Mouse (Mus musculus) liver (tissue): ENCODE measurements around the gene Phf3.
"Not testable (repeated sequence)": the region's sequence is repeated elsewhere in the genome, so short reads cannot be mapped to it uniquely, and the experiment has no call there.

Experiments used
- DNase-seq: peaks from one replicate; pipeline ENCODE4 v3.0.0-alpha.2; 2020; ENCODE audit warnings: mixed read lengths

Gene Phf3

DNA sequence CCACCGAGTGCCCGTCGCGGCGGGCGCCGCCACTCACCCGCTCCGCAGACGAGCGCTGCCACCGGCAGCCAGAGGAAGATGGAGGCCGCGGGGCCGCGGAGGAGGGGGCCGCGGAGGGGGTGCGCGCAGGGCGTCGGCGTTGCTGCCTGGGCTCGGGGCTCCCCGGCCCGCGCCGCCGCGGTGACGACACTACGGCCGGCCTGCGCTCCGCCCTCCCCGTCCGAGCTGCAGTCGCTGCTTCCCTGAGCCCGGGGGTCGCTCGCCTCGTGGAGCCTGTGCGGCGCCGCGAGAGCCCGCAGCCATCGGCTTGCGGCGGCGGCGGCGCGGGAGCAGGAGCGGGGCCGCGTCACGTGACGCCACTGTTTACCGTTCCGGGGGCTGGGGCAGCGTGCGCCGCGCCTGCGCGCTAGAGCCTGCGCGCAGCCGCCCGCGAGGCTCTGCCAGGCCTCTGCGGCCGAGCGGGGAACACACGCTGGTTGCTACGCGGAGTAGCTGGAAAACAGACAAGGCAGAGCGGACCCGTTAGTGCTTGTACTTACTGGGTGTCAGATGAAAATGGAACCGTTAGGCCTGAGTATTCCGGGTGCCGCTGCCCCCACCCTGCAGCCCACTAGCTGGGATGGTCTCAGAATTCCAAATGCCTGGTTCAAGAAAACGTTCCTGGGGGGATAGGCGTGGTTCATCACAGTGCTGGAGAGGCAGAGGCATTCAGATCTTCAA, at the start of gene Phf3:
TSS of gene Phf3 (minus strand) at position 381 of the 720 bp plus-strand sequence.
- peak; percentile 91 for DNase-seq

DNA sequence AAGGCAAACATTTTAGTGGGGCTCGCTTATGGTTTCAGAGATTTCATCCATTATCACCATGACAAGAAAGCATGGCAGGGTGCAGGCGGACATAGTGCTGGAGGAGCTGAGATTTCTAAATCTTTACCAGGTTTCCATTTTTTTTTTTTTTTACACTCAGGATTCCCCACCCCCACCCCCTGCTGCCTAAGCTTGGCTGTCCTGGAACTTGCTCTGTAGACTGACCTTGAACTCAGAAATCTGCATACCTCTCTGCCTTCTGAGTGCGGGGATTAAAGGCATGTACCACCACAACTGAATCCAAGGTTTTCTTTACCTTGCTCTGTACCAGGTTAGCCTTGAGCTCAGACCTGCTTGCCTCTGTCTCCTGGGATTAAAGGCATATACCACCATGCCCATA, 48.5 kb upstream of the Phf3 start:
- no peak for DNase-seq

DNA sequence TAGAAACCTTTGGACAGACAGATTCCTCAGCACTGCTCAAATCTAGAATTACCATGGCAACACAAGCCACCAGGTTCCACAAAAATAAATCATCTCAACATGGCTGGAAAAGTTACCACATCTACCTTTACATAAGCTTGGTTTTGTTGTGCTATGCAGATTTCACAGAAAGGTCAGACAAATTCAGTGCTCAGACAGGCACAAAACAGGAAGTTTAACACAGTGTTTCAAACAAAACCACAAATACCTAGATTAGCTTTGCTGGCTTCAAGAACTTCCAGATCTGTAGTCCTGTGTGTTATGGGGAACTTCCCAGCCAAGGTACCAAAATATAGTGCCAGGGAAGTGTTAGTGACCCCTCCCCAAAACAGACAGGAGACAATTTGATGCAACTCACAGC, 47.5 kb upstream of the Phf3 start:
- no peak for DNase-seq

DNA sequence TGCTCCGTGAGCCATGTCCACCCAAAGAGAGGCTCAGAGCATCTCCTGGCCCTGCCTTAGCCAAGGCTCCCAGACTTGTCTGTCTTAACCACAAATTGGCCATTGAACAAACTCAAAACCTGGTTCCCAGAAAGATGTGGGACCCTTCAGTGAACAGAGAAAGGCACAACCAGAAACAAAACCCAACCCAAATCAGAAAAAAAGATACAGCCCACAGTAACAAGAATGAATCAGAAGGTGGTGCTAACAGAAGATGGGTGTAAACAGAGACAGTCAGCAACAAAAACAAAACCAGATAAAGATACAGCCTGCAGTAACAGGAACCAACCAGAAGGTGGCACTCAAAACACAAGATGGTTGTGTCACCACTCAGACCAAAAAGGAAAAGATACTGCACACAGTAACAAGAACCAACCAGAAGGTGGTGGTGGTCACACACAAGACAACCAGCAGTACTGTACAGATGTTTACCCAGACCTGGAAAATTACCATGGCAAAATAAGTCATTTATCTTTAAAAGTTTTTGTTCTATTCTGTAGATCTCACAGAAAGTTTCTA, 47.0 kb upstream of the Phf3 start:
- no peak for DNase-seq

DNA sequence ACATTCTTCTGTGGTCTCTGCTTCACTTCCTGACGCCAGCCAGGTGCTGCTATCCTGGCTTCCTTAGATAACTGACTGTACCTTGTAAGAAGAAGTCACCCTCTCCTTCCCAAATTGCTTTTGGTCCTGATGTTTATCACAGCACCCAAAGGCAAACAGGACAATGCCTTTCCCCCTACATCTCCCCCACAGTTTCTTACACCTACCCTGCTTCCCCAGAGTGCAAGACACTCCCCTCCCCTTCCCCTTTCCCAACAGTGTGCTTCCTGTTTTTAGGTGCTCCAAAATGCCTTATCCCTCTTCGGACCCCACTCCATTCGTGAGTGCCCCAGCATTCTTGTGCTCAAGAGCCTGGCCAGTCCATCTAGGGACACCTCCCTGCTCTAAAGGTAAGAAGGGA, 36.5 kb upstream of the Phf3 start:
- no peak for DNase-seq

DNA sequence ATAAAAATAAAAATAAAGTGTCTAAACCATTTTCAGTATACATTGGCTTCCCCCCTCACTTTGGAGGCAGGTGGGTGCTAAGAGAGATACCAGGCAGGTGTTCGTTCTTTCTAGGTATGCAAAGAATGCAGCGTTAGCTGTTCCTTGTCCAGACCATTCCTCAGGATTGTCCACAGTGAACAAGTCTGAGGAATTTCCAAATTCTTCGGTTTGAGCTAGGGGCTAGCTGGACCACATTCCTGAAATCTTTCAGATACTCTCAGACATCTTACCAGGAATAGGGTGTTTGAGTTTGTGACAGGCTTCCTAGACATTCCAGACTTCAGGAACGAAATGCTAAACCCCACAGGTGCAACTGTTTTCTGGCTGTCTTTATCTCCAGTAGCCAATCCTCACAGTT, 35.1 kb upstream of the Phf3 start:
- no peak for DNase-seq

DNA sequence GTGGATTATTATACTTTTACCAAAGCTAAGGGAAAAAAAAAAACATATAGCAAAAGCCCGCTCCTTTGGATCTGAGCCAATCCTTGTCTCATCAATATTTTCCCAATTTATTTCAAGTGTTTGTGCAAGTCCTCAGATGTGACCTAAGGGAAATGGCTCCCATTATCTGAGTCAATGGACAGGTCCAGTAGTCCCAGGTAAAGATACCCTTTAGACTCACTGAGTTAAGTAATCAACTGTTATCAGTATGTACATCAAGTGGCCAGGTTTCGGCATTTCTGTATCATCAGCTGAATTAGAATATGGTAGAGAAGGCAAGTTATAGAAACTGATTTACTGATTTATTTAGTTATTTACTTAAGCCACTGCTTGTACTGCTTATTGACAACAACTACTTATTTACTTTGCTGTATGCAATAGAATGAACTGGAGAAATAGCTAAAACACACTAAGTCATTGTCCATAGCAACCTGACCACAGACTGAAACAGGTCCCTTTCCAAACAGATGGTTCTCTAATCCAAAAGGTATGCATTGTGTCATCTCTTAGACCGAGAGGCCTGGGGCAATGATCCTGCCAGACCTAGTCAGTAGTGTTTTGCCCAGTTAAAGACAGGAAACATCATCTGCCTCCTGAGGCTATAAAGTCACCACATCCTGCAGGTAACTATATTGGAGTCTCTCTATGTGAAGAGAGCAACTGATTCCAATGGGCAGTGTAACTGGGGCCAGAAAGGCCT, 29.9 kb upstream of the Phf3 start:
- no peak for DNase-seq

DNA sequence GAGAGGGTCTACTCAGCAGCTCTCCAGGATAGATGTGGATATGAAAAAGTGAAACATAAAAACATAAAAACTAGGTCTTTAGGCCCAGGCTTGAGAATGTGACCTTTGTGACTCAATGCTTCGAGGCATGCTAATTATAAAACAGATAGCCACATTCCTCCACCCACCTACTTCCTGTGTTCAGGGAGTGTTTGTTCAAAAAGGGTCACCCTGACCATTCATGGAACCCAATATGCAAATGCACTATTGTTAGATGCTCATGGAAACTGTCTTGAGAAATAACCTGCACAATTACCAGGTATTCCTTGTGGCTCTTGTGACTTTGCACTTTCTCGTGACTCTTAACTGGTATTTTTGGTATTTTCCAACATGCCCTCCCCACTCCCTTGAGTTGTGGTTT, 25.0 kb upstream of the Phf3 start:
- no peak for DNase-seq

DNA sequence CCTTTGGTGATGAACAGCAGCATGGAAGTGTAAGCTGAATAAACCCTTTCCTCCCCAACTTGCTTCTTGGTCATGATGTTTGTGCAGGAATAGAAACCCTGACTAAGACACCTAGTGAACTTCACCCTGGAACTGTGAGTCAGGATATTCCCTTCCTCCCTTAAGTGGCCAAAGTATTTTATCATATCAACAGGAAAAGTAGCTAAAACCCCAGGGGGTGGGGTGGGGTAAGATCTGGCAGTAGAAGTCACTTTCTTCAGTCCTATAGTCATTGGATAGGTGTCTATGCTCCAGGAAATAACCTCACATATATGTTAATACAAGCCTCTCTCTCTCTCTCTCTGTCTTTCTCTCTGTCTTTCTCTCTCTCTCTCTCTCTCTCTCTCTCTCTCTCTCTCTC, 21.6 kb upstream of the Phf3 start:
- DNase-seq, result not testable (repeated sequence)

DNA sequence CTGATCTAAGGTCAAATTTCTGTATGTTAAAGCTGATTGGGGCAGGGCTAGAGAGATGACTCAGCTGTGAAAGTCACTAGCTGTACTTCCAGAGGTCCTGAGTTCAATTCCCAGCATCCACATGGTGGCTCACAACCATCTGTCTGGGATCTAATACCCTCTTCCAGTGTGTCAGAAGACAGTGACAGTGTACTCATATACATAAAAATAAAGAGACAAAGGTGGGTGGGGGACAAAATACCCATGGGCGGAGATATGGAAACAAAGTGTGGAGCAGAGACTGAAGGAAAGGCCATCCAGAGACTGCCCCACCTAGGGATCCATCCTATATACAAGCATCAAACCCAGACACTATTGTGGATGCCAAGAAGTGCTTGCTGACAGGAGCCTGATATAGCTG, 10.1 kb upstream of the Phf3 start:
- DNase-seq, result not testable (repeated sequence)

DNA sequence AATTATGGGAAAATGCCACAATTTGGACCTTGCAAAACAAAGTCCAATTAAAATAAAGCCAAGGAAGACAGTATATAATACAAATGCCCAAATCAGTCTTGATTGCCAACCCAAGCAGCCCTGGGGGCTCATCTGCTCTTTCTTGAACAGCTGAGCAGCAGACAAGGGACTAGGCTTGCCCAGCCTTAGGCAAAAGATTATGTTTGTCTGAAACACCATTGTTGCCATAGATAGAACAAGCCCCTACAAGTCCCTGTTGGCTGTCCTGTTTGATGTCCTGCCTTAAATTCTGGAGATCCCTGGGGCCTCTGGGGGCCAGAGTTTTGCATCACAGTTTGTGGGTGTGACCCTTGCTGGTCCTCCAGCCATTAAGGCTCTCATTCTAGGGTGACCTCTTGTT, 2.0 kb upstream of the Phf3 start:
- no peak for DNase-seq

DNA sequence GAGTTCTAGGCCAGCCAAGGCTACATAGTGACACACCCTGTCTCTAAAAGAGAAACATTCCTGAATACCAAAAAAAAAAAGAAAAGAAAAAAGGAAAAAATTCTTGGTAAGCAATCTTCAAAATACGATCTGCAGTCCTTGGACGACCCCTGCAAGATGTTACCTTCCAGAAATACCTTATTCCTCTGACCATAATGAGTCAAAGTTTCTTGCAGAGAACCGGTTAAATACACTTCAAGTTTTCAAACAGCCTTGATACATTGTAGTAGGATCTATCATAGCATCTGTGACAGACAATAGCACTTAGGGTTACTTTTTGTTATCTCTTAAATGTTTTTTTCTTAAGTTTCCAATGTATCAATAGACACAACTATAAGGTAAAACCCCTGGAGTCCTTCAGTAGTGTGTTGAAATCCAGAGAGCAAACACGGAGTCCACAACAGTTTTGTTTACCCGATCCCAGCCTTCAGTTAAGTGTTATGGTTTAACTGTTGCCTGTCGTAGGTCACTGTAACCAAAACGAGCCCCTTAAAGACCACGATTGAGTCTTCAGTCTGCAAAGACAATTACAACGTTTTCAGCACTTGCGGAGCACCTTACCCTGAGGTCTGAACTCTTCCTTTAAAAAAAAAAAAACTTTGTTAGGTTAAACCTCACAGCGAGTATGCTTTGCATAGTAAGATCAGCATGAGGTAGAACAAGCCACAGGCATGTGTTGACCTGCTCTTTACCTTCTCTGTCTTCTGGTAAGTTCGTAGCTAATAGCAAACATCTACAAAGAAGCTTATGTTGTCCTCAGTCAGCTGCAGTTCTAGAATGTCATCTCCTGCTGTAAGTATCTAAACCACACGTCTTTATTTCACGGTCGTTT, 775 bp upstream of the Phf3 start:
- no peak for DNase-seq

DNA sequence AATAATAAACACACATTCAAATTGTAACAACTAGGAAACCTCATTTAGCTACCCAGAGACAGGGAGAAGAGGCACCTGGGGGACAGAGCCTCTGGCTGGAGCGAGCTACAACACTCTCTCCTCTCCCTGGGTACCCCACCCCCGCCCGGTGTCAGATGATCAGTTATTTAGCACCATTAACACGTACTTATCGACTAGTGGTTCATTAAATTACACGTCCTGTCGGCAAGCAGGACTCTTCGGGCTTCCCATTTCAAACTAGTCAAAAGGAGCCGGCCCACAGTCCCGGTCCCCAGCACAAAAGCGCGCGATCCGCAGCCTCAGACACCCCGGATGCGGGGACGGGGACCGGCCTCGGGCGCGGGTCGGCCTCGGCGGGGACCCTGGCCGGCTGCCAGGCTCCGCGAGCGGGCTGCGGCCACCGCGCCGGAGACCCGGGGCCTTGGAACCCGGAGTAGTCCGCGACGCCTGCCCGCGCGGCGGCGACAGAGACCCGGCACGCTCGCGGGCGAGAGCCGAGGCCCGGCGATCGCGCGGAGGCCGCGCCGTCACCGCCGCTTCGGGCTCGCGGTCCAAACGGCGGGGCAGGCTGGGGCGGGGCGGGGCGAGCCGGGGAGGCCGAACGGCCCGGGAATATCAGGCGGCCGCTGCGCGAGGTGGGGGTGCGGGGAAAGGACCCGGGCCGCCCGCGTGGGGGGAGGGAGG, 733 bp downstream of the Phf3 start:
- peak; percentile 77 for DNase-seq

DNA sequence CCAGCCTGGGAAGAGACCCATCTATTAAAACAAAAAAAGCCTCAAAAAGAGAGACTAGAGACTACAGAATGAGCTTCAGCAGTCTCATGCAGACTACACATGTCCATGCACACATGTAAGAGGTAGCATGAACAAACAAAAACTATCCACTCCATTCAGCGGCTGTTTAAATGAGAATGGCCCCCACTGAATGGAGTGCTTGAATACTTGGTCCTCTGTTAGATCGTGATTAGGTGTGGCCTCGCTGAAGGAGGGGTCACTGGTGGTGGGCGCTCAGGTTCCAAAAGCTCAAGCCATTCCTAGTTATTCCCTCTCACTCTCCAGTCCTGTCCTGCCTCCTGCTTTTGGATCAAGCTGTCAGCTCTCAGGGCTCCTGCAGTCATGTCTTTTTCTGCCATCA, 5.9 kb downstream of the Phf3 start:
- DNase-seq, result no peak

DNA sequence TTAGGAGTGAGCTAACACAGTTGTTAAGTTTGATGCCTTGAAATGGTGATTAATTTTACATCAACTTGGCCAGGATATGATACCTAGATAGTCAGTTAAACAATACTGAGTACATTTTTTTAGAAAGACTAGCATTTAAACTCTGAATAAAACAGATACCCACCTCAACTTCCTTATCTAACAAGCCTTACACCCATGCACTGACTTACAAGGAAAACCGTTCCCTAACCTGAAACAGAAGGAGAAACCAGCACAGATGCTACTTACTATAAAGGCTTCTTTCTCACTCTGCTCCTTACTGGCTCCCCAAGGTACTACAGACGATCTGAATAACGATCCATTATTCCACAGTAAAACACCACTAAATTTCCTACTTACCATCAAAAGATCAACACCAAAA, 21.2 kb downstream of the Phf3 start:
- no peak for DNase-seq

DNA sequence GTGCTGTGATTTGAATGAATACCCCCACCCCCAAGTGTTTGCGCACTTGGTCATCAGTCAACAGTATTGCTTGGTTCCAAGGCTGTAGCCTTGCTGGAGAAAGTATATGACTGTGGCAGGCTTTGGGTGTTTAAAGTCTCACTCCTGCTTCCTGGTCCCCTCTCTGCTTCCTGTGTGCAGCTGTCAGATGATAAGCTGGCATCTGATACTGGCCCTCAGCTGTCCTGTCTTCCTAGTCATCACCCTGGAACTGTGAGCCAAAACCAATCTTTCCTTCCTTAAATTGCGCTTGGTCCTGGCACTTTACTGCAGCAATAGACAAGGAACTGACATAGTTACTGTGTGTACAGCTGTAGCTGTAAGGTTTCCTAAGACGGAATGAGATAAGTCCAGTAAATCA, 21.8 kb downstream of the Phf3 start:
- DNase-seq, result no peak

DNA sequence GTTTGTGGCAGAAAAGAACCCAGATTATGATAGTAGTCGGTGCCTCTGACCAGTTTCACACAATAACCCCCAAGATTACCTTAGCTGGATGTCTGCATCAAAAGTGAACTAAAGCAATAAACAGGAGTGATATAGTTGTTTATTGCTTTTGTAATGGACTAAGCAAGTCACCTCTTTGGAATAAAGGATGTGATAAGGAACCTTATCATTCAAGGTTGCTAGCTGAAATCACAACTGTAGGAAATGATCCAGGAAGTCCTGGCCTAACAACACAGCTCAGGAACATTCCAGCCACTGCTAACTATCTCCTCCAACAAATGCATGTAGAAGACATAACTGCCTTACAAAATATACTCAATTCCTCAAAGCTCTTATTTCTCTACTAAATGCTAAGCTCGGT, 22.8 kb downstream of the Phf3 start:
- DNase-seq, result no peak

DNA sequence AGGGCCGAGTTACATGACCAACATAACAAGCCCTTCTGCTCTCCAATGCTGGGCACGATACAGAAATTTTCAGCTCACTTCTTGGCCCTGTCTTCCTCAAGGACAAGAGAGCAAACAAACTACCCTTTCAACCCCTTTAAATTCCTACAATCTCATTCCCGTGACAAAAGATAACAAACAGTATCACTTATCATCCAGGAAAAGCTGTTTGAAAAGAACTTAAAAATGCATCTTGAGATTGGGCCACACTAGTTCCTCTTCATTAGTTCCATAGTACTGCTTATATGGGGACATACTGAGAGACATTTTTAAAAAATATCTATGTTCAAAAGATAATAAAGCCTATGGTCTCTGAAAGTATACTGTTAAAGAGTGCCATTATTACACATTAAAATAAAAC, 23.8 kb downstream of the Phf3 start:
- DNase-seq, result no peak

DNA sequence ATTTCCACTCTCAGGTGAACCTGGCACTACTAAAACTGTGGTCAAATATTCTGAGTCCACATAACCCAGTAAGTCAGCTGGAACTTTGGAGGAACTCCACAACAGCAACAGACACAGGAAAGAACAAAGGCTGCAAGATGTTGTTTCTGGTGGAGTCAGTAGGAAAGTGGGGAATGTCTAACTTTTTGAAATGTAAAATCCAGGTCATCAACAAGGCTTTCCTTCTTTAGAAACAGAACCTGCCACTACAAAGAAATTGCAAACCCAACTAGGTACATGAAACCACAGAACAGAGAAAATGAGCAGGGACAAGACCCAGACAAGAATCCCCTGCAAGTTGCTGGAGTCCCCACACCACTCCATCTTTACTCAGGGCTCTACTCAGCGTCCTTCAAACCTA, 26.0 kb downstream of the Phf3 start:
- DNase-seq, result no peak

DNA sequence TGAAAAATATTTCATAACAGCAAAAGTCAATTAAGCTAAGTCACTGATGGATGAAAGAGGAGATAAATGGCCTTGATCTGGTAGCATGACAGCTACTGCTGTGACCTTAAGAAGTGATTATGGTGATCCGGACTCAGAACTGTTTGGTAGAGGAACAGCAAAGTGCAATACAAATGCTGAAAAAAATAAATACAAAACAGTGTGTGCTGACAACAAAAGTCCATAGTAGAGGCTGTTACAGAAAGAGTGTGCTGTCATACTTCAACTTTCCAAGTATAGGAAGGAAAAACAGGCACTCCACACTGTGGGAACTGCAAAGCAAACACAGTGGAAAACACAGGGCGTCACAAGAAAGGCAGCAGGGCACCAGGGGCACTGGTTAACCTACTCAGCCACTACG, 34.1 kb downstream of the Phf3 start:
- DNase-seq, result no peak

DNA sequence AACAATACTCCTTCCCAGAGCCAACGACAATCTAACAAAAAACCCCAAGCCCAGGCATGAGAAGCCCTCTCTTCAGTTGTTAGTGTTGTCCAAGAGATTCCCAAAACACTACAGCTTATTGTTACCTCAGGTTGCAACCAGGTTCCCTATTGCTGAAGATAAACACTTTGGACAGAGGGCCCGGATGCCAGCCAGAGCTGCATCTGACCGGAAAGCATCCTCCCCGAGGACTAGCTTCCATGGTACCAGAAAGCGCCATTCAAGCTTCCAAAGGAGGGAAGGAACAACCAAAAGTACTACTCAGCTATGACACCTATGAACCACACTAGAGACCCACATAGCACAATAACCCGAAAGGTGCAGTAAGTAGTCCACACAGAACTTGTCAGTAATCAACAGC, 38.2 kb downstream of the Phf3 start:
- no peak for DNase-seq

DNA sequence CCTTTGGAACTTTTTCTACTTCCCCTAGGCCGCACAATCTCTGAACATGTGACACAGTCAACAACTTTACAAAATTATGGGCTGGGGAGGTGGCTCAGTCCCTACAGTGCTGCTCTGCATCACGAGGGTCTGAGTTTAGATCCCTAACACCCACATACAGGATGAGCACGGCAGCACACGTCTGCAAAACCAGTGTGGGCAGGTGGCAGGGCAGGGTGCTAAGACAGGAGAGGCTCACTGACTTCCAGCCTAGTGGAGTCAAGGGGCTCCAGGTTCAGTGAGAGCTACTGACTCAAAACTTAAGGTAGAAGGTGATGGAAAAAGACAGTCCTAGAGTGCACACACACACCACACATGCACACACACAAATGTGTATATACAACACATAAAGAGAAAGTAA, 40.9 kb downstream of the Phf3 start:
- DNase-seq, result no peak

DNA sequence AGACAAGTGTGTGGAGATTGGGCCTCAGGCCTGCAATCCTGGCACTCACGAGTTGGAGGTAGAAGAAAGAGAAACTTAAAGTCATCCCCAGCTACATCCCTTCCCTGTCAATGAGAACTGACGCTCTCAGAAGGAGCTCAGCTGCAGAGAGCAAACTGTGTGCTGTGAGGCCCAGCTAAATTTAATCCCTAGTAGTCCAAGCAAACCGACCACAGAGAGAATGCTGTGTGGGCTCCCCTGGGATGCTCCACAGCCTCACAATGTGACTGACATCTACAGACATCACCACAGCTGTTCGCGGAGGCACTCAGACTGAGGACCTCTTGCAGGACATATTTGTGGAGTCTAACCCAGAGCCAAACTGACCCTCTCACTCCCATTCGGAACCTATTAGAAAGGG, 54.3 kb downstream of the Phf3 start:
- no peak for DNase-seq
